Mouse (Mus musculus): ENCODE results near the gene Kcna2. TPM values are rescaled to one million over a fixed set of nuclear protein-coding genes. Genes with fewer than 3 reads are reported as not detected.
A peak's percentile ranks its signal among the peaks of the same experiment; 100 is the strongest.

Gene Kcna2
- polyA plus RNA-seq (2011; ENCODE audit: insufficient read depth, insufficient read length, low read depth, missing spikeins): 0.15 and 0.35 TPM in 2 replicates

DNA sequence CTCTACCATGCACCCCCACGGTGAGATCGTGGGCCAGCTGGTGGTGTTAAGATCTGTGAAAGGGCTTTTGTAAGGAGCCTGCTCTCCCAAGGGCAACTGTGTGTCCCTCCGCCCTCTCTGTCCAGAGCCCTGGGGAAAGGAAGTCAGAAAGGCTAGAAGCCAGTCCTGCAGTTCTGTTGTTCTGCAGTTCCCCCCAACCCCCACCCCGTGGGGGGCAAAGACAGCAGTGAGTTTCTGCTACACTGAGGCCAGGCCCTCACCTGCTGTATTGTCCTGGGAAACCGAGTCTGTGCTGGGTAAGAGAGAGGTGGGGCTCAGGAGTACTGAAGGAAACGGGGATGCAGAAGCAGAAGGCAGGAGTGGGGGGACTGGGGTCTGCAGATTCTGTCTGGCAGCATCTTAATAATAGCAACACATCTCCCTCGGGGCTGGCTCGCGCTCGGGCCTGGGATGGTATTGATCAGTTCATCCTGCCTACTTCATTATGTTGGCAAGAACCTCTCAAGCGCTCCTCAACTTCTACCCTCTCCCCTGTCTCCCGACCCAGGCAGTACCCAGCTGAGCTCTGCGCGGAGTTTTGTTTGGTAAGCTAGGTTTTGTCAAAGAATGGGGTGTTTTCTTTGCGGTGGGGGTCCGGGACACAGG is at the start of gene Kcna2:
TSS of gene Kcna2 (plus strand) at position 336 of the 645 bp plus-strand sequence.
- H3K36me3 ChIP-seq (ENCODE audit: control insufficient read depth, insufficient read depth, low read length, poor library complexity, severe bottlenecking): no peaks in the 10 kb centered on the region
- peak within 1 kb of the TSS; percentile 69 for H3K4me3 ChIP-seq (ENCODE audit: low read depth, low read length)
- no peaks in the 10 kb centered on the region for H3K4me1 ChIP-seq (ENCODE audit: control insufficient read depth, insufficient read depth, low read length)
- peaks cover 14% of the 10 kb centered on the region for H3K27me3 ChIP-seq (ENCODE audit: control insufficient read depth, insufficient read depth, low read length, poor library complexity, severe bottlenecking)
- H3K9ac ChIP-seq (ENCODE audit: low read depth, poor library complexity, severe bottlenecking): 0 out of 2 replicates have a peak within 1 kb of the TSS, but pooled peaks have one; percentile 12
- no peak within 1 kb of the TSS for H3K27ac ChIP-seq (ENCODE audit: insufficient read depth, low read length)
- no peaks in the 10 kb centered on the region for H3K9me3 ChIP-seq (replicated peaks; ENCODE audit: control insufficient read depth, insufficient read depth, low read length, poor library complexity, severe bottlenecking)
- TF ChIP-seq POLR2A (IDR thresholded peaks at IDR 0.05; ENCODE audit: insufficient read depth, low read length) (no peak), EP300 (IDR thresholded peaks at IDR 0.05; ENCODE audit: insufficient read depth, low read depth, low read length) (no peak), CTCF (IDR thresholded peaks at IDR 0.05; ENCODE audit: low read depth, low read length) (no peak)

DNA sequence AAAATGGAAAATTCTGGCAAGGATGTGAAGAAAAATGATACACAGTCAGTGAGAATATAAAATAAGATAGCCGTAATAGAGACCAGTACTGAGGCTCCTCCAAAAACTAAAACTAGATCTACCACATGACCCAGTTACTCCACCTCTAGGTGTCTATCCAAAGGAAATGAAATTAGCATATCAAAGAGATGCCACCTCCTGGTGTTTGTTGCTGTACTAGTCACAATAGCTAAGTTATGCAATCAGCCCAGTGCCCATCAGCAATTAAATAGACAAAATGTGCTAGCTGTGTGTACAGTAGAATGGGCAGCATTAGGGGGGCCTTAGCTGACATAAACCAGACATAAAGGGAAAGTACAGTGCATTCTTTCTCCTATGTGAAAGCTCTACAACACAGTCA is 39.5 kb upstream of the Kcna2 start:
- TF ChIP-seq CTCF (IDR thresholded peaks at IDR 0.05; ENCODE audit: low read depth, low read length): no peak
- TF ChIP-seq POLR2A (IDR thresholded peaks at IDR 0.05; ENCODE audit: insufficient read depth, low read length): no peak
- TF ChIP-seq EP300 (IDR thresholded peaks at IDR 0.05; ENCODE audit: insufficient read depth, low read depth, low read length): no peak
- H3K27ac ChIP-seq (ENCODE audit: insufficient read depth, low read length): no peak overlapping the region

DNA sequence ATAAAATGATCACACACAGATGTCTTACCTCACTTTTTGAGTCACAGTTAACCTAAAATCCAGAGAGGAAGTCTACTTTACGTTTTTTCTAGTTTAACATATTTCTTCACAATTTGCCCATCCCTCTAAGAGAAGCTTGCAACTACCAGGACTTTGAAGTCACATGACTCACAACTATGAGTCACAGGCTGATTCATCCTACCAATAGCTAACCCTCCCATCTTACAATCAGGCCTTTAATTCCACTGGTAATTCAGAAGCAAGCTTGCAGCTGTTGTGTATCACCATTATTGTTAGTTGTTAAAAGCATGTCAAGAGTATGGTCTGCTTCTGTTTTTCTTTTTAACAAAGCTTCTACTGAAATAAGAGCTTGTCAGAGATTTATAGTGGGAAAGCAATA is 38.2 kb upstream of the Kcna2 start:
- TF ChIP-seq EP300 (IDR thresholded peaks at IDR 0.05; ENCODE audit: insufficient read depth, low read depth, low read length): no peak
- TF ChIP-seq POLR2A (IDR thresholded peaks at IDR 0.05; ENCODE audit: insufficient read depth, low read length): no peak
- no peak for TF ChIP-seq CTCF (IDR thresholded peaks at IDR 0.05; ENCODE audit: low read depth, low read length)
- H3K9me3 ChIP-seq (replicated peaks; ENCODE audit: control insufficient read depth, insufficient read depth, low read length, poor library complexity, severe bottlenecking): no peaks in the 10 kb centered on the region
- H3K4me1 ChIP-seq (ENCODE audit: control insufficient read depth, insufficient read depth, low read length): no peaks in the 10 kb centered on the region
- H3K36me3 ChIP-seq (ENCODE audit: control insufficient read depth, insufficient read depth, low read length, poor library complexity, severe bottlenecking): no peaks in the 10 kb centered on the region
- no peaks in the 10 kb centered on the region for H3K27me3 ChIP-seq (ENCODE audit: control insufficient read depth, insufficient read depth, low read length, poor library complexity, severe bottlenecking)
- no peak overlapping the region for H3K27ac ChIP-seq (ENCODE audit: insufficient read depth, low read length)
- H3K4me3 ChIP-seq (ENCODE audit: low read depth, low read length): no peak overlapping the region
- no peak overlapping the region for H3K9ac ChIP-seq (ENCODE audit: low read depth, poor library complexity, severe bottlenecking)

More for the DNA sequence above, 39.5 kb upstream of the Kcna2 start:
- no peaks in the 10 kb centered on the region for H3K36me3 ChIP-seq (ENCODE audit: control insufficient read depth, insufficient read depth, low read length, poor library complexity, severe bottlenecking)
- no peak overlapping the region for H3K4me3 ChIP-seq (ENCODE audit: low read depth, low read length)
- H3K4me1 ChIP-seq (ENCODE audit: control insufficient read depth, insufficient read depth, low read length): no peaks in the 10 kb centered on the region
- no peaks in the 10 kb centered on the region for H3K9me3 ChIP-seq (replicated peaks; ENCODE audit: control insufficient read depth, insufficient read depth, low read length, poor library complexity, severe bottlenecking)
- no peaks in the 10 kb centered on the region for H3K27me3 ChIP-seq (ENCODE audit: control insufficient read depth, insufficient read depth, low read length, poor library complexity, severe bottlenecking)
- no peak overlapping the region for H3K9ac ChIP-seq (ENCODE audit: low read depth, poor library complexity, severe bottlenecking)

DNA sequence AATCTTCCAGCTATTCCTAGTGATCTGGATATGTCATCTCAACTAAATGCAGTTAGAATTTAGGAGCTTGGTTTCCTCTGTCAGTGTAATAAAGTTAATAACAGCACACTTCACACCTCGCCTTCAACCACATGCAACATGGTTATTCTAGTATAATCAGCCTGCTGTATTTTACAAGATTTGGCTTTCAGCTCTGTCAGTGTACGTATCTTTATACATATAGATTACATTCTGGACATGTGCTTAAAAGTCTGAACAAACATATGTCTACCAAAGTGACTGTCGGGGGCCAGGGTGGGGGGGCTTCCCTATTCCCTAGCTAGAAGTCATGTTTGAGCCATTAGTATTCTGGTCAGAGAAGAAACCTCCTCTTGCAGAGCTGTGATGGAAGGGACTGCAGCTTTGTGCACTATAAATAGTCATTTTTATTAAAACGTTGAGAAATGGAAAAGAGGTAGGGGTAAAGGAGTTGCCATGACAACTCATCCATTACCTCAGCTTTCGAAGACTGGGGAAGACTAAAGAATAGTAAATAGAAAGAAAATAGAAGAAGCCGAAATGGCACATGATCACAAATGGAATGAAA is 35.3 kb upstream of the Kcna2 start:
- H3K27ac ChIP-seq (ENCODE audit: insufficient read depth, low read length): no peak overlapping the region

DNA sequence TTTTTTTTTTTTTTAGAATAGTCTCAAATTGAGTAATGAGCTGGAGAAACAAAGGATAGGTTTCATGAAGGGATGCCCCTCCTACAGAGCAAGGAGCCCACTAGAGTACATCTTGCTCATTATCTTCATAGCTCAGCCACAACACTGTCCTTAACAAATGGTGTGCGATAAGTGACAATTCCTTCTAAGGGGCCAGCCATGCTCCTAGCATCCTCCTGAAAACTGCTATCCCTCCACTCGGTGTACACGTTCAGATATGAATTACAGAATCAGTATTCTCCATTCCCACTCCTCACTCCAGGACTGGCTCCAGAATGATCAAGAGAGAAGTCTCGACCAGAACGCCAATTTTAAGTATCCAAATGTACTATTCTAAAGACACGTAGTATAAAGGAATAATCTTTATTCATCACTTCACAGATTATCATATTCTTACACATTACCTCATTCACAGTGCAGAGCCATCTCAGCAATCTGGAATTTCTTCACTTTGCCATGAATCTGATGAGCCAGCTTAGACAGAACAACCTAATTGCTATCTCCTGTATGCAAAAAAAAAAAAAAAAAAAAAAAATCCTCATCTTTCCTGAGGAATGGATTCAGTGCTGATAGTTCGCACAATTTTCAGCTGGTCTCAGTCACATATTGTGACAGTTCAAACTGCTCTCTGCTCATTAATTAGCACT is 34.6 kb upstream of the Kcna2 start:
- H3K9me3 ChIP-seq (replicated peaks; ENCODE audit: control insufficient read depth, insufficient read depth, low read length, poor library complexity, severe bottlenecking): no peaks in the 10 kb centered on the region
- H3K4me1 ChIP-seq (ENCODE audit: control insufficient read depth, insufficient read depth, low read length): no peaks in the 10 kb centered on the region
- no peak overlapping the region for H3K4me3 ChIP-seq (ENCODE audit: low read depth, low read length)
- H3K9ac ChIP-seq (ENCODE audit: low read depth, poor library complexity, severe bottlenecking): no peak overlapping the region
- no peak for TF ChIP-seq CTCF (IDR thresholded peaks at IDR 0.05; ENCODE audit: low read depth, low read length)
- no peak for TF ChIP-seq EP300 (IDR thresholded peaks at IDR 0.05; ENCODE audit: insufficient read depth, low read depth, low read length)
- TF ChIP-seq POLR2A (IDR thresholded peaks at IDR 0.05; ENCODE audit: insufficient read depth, low read length): no peak
- no peak overlapping the region for H3K27ac ChIP-seq (ENCODE audit: insufficient read depth, low read length)
- H3K36me3 ChIP-seq (ENCODE audit: control insufficient read depth, insufficient read depth, low read length, poor library complexity, severe bottlenecking): no peaks in the 10 kb centered on the region
- H3K27me3 ChIP-seq (ENCODE audit: control insufficient read depth, insufficient read depth, low read length, poor library complexity, severe bottlenecking): no peaks in the 10 kb centered on the region

More for the DNA sequence above, 35.3 kb upstream of the Kcna2 start:
- TF ChIP-seq EP300 (IDR thresholded peaks at IDR 0.05; ENCODE audit: insufficient read depth, low read depth, low read length) (no peak), POLR2A (IDR thresholded peaks at IDR 0.05; ENCODE audit: insufficient read depth, low read length) (no peak), CTCF (IDR thresholded peaks at IDR 0.05; ENCODE audit: low read depth, low read length) (no peak)
- Histone ChIP-seq H3K27me3 (ENCODE audit: control insufficient read depth, insufficient read depth, low read length, poor library complexity, severe bottlenecking) (no peaks in the 10 kb centered on the region), H3K9me3 (replicated peaks; ENCODE audit: control insufficient read depth, insufficient read depth, low read length, poor library complexity, severe bottlenecking) (no peaks in the 10 kb centered on the region), H3K36me3 (ENCODE audit: control insufficient read depth, insufficient read depth, low read length, poor library complexity, severe bottlenecking) (no peaks in the 10 kb centered on the region), H3K4me3 (ENCODE audit: low read depth, low read length) (no peak overlapping the region), H3K4me1 (ENCODE audit: control insufficient read depth, insufficient read depth, low read length) (no peaks in the 10 kb centered on the region), H3K9ac (ENCODE audit: low read depth, poor library complexity, severe bottlenecking) (no peak overlapping the region)

All from ES-Bruce4 (cell line).